Mouse (Mus musculus) fat pad, adult 2 months (tissue): ENCODE results near the gene Tmem117.

ENCODE experiments used
- DNase-seq: peaks from one replicate; pipeline ENCODE4 v3.0.0-alpha.2; 2011; ENCODE audit warnings: low read depth, low spot score; ENCODE audit errors: extremely low read depth

Tmem117 gene

DNA sequence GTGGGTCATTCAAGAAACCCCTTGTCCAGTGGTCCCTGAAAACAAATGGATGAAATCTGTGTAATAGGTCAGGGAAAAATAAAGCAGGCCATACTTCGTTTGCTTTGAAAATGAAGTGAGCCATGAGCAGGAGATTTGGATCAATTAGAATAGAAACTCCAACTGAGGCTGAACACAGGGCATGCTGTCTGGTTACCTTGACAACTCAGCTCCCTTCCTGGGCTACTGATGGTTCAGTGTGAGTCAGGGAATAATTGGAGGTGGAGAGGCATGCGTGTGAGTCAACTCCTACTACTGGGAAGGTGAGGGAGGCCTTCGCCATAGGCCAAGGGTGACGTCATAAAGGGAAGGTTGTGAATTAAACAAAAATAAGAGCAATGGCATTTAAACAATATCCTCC is 103.1 kb downstream of the Tmem117 start:
- DNase-seq, result no peak

DNA sequence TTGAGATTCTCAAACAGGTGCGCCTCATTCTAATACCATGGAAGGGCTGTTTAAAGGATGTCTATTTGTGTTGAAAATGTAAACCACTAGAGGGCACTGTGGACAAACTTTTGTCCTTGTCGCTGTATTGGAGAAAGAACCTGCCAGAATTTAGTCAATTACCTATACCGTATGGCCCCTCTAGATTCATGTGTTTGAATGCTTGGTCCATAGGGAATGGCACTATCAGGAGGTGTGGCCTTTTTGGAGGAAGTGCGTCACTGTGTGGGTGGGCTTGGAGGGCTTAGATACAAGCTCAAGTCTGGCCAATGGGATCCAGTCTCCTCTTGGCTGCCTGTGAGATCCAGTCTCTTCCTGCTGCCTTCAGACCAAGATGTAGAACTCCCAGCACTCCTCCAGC is 140.2 kb downstream of the Tmem117 start:
- no peak for DNase-seq

DNA sequence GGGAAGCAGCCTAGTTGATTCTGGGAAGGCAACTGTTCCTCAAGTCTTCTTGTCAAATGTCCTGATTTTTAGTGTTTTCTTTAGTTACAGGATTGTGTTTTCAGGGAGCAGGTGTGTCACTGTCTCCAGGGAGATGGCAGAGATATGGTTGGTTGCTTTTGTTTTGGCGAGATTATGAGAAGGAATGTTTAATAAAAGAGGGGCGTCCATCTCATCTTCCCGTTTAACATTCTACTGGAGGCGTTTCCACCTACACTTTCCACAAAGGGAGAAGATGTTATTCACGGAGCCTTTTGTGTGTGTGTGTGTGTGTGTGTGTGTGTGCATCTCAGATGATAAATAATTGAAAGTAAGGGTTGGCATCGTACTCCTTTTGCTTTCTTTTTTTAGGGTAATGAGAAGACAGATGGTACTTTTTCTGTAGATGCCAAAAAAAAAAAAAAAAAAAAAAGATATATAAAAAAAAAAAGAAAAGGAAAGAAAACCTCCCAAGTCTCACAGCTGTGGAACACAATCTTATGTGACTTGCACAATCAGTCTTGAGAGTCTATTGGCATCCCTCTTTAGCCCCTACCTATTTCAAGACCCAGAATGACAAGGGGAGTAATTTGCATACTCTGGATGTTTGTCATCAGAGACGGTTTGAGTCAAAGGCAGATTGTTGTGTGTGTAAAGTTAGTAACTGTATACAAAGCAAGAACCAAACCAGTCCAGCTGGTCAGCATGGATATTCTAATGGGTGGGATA is 142.0 kb downstream of the Tmem117 start:
- no peak for DNase-seq

GRCm38 (mm10) chr15:94771691-94772090 is 142.7 kb downstream of the Tmem117 start:
- DNase-seq, result no peak

GRCm38 (mm10) chr15:94776119-94777069 is 147.4 kb downstream of the Tmem117 start:
- DNase-seq, result no peak

- DNase-seq, result no peak
Observed at GRCm38 (mm10) chr15:94781556-94781955, 152.5 kb downstream of the Tmem117 start.

GRCm38 (mm10) chr15:94793455-94793854 is 164.4 kb downstream of the Tmem117 start:
- DNase-seq, result no peak

DNA sequence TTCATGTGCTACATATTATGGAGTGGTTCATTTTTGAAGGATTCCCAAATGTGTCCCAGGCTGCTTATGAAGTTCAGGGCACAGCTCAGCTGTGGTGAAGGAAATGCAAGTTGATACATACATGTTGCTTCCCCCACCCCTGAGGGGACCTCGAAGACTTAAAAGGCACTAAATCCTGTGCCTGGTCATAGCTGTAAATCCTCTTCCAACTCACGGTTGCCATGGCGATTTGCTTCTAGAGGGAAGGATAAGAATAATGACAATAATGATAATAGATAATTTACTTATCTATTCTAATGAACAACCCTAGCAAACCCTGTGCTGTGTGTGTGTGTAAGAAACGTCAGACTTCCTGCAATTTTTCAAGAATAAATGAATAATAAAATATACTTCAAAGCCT is 166.5 kb downstream of the Tmem117 start:
- DNase-seq, result no peak

DNA sequence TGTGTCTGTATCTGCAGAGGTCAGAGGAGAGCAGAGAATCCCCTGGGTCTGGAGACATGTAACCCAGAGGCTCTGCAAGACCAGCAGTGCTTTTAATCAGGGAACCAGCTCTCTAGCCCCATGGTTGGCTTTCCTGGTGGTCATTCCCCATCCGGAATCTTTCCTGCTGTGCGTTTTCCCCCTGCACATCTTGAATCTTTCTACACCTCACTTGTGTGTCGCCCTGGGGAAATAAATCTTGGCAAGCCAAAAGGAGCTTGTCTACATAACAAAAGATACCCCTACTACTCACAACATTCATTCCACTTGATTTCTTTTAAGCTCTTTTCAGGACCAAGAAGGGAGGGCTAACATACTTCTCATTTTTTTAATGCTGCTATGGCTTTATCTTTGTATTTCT is 169.2 kb downstream of the Tmem117 start:
- DNase-seq, result no peak

DNA sequence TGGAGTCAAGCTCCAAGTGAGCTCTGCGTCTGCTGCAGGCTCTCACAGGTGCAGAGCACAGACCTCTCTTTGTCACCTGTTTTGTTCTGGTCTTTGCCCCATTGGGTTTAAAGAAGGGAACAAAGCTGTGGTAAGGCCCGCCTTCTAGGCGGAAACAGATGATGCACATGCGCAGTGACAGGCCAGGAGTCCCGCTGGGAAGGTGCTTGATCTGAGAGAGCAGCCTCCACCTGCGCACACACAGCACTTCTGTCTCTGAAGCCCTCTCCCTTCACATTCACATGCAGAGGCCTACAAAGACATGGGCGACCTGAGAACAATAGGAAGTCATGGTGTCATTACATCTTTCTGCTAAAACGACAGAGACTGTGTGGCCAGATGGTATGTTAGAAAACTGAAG is 172.4 kb downstream of the Tmem117 start:
- no peak for DNase-seq

DNA sequence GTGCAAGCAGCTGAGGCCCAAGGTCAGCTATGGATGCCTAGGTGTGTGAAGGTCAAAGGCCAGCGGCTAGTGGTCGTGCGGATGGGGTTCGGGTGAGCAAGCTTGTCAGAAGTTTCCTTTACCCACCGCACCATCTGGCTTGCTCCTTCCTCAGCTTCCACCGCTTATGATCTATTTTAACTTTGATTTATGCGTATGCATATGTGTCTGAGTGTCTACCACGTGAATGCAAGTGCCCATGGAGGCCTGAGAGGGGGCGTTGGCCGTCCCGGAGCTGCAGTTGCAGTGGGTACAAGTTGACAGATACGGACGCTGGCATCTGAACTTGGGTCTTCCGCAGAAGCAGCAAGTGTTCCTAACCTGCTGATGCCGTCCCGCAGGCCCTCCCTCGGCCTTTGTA is 173.8 kb downstream of the Tmem117 start:
- DNase-seq, result no peak

- no peak for DNase-seq
Observed at GRCm38 (mm10) chr15:94803624-94804342, 174.8 kb downstream of the Tmem117 start.

GRCm38 (mm10) chr15:94806005-94806404 is 177.0 kb downstream of the Tmem117 start:
- DNase-seq, result no peak

DNA sequence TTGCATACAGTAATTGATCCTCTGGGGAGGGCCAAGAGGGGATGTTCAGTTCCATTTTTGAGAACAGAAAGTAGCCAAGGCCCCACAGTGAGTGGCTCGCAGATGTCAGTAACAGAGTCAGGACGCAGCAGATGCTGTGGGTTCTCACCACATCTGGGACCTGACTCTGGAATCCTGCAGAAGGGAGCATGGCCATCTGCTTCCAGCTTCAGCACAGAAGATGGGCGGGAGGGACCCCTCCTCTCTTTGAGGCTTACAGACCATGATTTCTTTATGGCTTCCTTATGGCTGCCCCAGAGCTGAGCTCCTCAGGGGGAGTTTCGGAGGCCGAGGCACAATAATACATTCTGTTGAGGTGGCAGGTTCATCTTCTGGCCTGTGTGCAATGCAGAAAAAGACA is 182.5 kb downstream of the Tmem117 start:
- DNase-seq, result no peak

- no peak for DNase-seq
Observed at GRCm38 (mm10) chr15:94814213-94815100, 185.4 kb downstream of the Tmem117 start.

GRCm38 (mm10) chr15:94835634-94836033 is 206.6 kb downstream of the Tmem117 start:
- no peak for DNase-seq

DNA sequence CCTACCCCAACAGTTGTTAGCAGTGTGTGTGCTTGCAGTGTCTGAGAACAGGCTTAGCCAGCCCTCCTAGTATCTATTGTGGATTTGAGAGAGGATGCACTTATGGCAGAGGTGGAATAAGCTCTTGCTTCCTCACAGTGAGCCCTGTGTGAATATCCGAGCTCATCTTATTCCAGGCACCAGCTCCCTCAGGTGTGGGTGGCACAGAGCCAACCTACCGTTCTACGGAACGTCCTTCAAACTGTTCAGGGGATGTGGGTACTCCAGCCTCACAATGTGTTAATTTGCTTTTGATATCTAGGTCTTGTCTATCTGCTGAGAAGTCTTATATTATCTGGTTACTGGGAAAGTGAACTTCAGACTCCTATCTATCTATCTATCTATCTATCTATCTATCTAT is 209.6 kb downstream of the Tmem117 start:
- no peak for DNase-seq

- no peak for DNase-seq
Observed at GRCm38 (mm10) chr15:94847501-94847900, 218.5 kb downstream of the Tmem117 start.

GRCm38 (mm10) chr15:94859641-94860040 is 230.6 kb downstream of the Tmem117 start:
- DNase-seq, result no peak

GRCm38 (mm10) chr15:94861173-94861572 is 232.1 kb downstream of the Tmem117 start:
- DNase-seq, result no peak
